Mouse (Mus musculus) heart, adult 18-20 months (tissue): ENCODE measurements around the gene Stk16. TPM values are rescaled to one million over a fixed set of nuclear protein-coding genes. Genes with fewer than 3 reads are reported as not detected.

ENCODE experiments used
- DNase-seq, 2 experiments: peaks; one replicate each; pipeline ENCODE4 v3.0.0; 2021 to 2022; ENCODE audit warnings: mixed read lengths in 1 of 2
- total RNA-seq, 2 experiments: library from RNA; stranded (reverse); gene quantifications; 2 replicates each; pipeline ENCODE4 v1.2.3; 2021

Gene Stk16
- total RNA-seq, 2 experiments from 2014 or later = 35.8 to 36.5 TPM

DNA sequence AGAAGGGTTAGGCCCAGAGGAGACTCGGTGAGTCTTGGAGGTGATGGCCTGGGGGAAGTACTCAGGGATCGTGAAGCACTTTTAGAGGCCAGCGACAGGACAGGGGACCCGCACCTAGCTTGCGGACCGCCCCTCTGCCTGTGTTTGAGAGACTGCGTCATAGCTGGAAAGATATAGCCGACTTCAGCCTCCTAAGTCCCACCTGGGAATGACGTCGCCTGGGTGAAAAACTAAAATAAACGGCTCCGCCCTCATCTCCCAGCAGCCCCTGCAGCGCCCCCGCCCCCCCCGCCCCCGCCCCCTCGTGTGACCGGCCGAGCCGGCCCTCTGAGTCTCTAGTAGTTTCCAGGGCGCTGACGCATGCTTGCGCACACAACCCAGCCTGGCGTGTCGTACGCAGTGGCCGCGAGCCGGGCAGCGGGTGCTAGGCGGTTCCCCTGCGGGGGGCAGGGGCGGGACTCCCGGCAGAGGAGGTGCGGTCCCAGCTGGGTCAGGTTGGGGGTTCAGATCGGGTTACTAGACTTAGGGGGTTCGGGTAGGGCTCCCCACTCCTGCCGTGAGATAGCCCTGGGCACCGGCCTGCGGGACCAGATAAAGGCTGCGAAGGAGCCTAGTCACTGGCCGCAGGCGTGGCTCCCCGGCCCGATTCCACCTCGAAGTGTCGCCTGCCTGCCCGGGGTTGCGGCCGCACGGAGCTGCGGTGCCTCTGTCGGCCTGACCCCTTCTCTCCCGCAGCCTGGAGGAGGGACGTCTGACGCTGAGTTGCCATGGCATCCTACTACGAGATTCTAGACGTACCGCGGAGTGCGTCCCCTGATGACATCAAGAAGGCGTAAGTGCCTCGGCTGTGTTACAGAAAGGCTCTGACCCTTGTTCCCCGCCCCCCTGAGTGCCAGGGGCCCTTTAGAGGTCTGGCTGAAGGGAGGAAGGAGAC is 25.7 kb downstream of the Stk16 start, which contains the start of gene Dnajb2:
Gene Dnajb2 (plus strand): TSS at position 290 of the 934 bp plus-strand sequence.
- DNase-seq = peak; percentile 94 to 95

DNA sequence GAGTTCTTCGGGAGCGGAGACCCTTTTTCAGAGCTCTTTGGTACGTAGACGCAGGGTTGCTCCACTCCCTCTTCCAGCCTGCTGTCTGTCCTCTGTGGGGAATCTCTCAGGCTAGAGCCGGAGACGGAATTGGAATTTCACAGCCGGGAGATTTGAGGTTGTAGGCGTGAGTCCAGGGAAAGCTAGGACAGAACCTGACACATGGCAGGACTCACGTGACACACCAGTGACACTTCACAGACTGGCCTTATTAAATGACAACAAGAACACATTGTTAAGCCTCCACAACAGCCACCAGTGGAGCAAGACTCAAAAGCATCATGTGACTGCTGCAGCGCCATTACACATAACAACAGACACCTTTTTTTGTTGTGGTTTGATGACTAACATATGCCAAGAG is 29.0 kb downstream of the Stk16 start:
- DNase-seq = peak; percentile 70

DNA sequence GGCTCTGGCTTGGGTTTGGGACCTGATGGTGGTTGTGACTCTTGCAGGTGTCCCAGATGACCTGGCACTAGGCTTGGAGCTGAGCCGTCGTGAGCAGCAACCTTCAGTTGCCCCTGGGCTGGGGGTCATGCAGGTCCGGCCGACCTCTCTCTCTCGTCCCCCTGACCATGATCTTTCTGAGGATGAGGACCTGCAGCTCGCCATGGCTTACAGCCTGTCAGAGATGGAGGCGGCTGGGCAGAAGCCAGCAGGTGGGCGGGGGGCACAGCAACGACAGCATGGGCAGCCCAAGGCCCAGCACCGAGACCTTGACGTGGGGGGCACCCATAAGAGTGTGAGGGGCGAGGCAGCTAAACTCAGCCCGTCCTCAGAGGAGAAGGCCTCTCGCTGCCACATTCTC is 32.8 kb downstream of the Stk16 start:
- DNase-seq = no peak

DNA sequence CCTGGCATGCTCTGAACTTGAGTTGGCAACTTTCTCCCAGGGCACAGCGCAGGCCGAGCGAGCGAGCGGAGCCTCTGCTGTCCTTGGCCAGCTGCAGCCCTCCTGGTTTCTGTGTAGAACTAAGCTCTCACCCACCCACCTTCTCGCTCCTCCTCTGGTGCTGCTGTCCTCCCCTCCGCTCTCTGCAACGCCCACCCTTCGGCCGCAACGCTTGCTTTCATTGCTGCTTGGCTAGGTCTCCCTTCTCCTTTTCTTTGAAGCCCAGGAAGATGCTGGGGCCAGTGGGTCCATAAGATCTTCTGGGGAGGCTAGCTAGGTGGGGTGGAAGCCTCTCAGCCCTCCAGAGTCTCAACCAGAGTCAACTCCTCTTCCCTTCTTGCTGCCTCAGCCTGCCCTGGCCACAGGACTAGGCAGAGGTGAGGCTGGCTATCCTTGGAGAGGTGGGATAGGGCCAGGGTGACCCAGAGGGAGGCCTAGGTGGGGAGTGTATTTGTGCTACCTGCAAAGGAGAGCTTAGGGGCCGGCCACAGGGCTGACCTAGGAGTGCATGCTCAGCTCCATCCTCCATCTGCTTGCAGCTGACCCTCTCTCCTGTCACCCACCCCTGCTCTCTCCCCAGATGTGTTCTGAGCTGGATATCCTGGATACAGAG is 33.7 kb downstream of the Stk16 start:
- no peak for DNase-seq

DNA sequence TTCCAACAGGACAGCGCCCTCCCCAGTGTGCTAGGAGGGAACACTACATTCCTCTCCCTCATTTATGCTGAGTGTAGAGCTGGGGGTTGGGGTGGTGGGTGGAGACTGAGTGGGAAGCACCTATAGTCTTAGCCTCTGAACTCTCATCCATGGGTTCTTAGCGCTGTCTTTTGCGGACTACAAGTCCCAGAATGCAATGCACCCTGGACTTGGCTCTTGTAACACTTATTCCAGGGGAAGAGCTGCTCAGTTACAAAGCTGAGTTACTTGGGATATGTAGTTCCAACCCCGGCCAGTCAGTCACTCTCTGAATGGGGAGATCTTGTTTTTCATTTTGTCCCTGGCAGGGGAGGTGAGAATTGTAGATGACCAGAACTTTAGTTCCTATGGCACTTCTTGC is 34.2 kb downstream of the Stk16 start:
- peak; percentile 50 to 69 for DNase-seq

DNA sequence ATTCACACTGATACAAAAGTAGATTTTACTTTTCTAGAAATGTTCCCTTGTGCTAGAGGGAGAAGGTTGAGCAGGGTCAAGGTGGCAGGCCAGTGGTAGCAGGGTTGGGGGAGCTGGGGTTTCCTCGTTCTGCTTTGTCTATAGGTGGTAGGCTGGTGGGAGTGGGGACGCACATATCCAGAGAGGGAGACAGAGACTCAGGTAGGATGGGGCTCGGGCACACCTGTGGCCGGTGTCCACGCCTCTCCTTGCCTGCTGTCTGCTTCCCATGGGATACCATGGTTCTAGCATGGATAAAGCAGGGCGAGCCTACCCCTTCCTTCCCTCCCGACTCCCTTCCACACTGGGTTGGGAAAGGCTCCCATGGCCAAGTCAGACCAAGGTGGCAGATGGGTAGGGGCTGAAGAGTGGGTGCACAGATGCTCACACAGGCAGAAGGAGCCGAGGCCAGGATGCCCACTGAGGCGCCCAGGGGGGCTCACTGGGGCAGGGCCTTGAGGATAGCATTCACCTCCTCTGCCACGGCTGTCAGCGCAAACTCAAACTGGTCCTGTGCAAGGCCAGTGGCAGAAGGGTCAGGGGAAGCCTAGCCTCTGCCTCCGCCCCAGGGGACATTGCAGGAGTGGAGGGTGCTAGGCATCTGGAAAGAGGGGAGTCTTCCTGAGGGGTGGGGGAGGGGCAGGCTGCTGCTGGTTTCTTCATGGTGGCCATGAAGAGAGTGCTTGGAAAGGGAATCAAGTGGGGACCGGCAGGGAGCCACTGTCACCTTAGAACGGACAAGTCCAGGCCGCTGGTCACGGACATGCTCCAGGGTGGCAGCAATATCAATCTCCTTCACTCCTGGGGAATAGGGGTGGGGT is 36.7 kb downstream of the Stk16 start:
- DNase-seq = peak in 1 of 2 experiments; percentile 25

DNA sequence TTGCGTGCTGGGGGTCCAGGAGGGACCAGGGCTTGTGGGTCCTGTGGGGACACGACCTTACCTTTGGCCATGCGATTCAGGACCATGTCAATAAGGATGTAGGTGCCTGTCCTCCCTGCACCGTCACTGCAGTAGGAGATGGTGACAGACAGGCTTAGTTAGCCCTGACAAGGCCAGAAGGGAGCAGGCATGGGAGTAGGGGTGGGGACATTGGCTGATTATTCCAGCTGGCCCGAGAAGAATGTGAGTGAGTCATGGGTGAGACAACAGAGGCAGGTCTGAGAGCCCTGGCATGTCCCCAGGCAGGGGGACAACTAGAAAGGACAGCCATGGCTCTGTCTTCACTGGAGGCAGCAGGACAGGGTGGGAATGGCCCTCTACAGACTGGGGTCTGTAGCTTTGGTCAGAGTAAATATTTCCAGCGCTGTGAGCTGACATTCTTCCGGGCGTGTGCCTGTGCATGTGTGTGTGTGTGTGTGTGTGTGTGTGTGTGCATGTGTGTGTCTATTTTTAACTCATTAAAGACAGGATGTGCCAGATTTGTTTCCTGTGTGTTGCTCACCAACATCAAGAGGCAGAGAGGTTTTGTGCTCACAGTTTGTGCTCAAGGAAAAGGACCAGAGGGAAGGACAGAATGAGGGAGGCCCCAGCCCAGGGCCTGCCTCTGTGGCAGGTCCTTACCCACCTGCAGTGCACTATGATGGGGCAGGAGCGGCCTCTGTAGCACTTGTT is 37.6 kb downstream of the Stk16 start:
- peak; percentile 77 to 85 for DNase-seq

DNA sequence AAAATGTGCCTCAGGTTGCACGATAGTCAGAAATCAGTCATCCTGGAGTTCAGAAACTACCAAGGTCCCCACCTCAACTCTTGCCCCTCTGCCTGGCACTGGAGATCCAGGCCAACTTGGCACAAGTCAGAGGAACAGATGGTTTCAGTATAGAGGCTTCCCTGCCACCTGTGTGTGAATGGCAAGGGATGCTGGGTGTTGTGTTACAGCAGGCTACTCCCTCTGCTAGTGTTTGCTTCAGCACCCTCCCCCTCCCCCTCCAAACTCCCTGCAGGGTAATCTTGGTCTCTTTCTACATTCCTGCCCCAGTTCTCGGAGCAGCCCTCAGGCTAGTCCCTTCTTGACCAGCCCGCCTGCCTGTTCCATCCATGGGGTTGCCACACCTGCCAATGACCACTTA is 39.9 kb downstream of the Stk16 start:
- no peak for DNase-seq

DNA sequence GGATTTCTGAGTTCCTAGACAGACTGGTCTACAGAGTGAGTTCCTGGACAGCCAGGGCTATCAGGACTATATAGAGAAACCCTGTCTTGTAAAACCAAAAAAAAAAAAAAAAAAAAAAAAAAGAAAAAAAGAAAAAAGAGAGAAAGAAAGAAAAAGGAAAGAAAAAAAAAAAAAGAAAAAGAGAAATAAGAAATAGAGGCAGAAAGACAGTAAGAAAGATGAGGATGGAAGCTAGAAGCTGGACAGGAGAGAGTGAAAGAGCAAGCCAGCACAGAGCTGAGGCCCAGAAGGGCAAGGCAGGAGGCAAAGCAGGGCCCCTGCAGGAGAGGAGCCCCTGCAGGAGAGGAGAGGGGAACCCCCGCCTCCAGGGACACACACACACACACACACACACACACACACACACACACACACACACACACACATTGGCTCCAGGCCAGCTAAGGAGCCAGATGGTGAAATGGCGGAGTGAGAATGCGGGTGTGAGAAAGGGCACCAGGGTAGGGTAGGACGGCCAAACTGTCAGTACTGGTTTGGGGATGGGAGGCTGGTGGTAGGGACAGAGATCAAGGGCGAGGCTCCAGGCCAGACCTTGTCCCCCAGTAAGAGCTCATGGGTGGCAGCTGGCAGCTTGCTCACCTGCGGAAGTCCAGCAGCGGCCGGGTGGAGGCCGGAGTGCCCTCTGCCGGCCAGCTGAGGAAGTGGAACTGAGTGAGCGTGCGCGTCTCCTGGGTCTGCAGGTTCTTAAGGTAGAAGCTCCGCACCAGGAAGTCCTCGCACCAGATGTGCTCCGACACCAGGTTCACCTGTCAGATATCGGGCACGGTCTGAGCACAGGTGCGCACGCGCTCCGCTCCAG is 40.7 kb downstream of the Stk16 start:
- peak; percentile 83 to 85 for DNase-seq

DNA sequence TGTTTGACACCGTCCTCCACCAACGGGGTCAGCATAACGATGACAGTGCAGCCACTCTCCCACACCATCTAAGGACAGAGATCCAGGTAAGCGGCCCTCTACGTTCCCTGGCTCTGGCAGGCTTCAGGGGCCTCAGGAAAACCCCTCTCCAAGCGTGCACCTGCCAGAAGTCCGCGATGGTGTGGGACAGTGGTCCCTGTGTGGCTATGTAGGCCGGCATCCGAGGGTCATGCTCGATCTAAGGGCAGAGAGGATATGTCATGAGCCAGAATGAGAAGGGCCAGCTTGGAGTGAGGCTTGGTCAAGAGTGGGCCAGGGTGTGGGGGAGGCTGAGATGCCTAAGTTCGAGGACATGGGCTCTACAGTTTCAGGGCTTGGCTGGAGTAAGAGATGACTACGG is 41.7 kb downstream of the Stk16 start:
- DNase-seq = no peak

DNA sequence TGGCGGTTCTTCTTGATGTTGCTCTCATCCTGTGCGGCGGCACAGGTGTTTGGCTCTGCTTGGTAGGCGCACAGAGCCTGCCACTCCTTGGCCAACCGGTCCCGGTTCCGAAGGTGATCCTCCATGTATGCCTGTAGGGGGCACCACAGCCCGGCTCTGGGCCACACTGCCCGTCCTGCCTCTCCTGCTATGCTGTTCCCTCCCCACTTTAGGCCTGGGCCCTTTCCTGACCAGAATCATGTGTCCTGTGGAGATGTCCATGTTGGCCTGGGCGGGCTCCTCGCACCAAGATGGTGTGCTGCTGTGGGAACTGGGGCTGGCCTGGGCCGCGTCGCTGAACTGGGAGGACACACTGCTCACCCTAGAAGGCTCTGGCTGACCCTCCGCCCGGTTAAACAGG is 42.4 kb downstream of the Stk16 start:
- no peak for DNase-seq

DNA sequence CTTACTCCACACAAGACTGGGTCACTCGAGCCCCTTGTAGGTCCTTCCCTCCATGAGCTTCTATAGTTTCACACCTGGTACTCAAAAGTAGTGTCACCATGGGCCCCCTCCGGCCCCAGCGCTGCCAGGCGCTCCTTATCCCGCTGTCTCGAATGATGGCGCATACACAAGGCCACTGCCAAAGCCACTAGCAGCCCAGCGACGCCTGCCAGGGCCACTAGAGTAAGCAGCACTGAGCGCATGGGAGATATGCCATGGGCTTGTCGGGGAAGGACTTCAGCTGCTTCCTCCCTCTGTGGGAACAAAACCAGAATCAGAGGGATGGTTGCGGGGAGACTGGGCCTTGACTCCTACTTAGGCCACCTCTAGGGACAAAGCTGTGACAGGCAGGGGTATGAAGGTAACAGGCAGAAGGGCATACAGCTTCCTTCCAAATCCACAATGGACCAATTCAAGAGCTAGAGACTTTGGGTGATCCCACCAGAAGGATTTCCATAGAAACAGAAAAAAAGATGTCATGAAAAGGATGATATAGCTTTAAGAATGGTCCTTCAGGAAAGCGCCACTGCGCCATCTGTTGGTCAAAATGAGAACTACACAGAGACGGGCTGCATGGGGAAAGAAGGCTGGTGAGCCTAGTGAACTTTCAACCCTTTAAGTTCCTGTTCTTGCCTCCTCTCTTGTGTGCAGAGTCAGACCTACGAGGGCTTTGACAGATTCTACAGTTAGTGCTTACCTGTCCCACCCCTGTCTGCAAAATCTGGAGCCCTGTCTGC is 43.4 kb downstream of the Stk16 start:
- DNase-seq = peak; percentile 78 to 95

DNA sequence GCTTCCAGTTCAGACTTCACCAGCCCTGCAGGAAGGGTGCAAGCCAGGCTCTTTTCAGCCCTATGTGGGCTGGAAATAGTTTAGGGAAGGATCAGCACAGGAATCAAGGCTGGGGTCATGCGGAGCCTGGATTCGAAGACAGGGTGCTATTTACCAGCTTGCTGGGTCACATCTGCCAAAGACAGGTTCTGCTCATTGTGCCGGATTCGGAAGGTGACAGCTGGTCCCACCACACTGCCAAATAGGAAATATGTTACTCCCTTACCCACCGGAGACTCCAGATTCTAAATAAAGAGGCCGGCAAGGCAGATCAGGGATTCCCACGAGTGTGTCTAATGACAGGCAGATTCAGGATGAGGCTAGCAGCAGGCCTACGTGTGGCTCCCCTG is 44.0 kb downstream of the Stk16 start:
- no peak for DNase-seq

DNA sequence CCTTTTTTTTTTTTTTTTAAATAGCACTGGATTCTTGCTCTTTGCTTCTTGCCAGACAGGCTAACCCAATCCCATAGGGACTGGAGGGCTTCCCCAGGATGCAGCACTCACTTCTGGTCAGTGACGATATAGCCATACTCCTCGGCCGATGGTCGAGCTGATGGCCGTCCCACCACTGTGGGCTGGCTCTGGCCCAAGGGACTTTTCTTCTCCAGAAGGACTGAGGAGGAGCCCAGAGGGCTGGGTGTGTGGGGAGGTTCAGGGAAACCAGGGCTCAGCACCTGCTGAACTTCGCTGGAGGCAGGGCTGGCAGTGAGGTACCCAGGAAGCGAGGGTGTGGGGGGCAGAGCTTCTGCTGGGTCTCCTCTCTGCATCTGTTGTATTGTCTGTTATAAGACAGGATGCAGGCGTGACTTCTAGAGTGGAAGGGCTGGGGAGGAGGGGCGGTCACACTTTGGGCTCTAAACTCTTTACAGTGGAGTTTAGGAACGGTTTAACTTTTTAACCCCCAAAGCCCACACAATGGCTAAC is 44.9 kb downstream of the Stk16 start:
- no peak for DNase-seq

DNA sequence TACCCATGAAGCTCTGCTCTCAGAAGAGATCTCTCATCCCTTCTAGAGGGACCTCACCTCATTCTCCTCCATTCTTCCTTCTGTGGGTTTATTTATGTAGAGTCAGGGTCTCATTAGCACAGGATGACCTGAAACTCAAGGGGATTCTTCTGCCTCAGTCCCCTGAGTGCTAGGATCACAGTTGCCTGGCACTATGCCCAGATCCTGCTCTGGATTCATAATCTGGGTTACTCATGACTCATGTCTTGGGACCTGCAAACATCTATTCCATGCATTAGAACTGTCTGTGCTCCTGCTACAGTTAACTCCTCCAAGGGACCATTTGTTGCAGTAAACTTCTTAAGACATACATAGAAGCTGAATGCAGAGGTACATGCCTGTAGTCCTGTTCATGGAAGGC is 50.6 kb downstream of the Stk16 start:
- no peak for DNase-seq

DNA sequence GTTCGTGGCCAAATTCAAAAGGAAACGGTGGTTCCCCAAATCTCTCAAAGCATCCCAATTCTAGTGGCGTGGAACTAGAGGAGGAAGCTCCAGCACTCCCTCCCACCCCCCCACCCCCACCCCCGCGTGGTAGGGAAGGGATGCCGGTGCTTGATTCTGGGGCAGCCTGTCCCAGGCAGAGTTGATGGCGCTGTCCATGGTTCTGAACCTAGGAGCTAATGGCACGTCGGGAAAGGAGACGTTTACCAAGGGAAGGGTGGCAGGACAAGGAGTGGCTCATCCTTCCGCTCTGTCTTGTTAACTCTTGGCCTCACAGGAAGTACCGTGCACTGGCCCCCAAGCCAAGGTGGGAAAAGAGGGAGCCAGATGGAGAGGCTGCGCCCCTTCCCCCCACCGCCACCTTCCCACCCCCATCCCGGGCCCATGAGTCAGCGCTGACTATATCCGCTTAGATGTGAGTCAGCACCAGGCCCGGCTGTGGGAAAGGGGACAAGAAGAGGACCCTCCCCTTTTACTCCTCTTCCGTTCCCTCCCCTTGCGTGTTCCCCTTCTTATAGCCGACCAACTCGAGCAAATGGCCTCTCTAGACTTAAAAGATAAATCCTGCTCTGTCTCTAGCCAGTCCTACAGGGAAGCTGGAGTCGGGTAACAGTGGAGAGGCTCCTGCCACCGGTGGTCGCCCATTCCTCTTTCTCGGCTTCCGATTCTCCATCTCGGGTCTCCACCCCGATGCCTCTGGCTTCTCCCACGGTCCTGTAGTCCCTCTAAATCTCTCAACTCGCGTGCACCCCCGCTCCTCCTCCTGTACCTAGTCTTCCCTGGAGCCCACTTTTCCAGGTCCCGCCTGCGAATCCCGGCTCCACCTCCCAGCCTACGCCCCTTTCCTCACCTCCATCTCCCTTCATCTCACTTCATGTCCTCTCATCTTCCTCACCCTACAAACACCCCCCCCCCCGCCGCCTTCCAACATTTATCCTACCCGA is 52.6 kb downstream of the Stk16 start:
- peak in 1 of 2 experiments; percentile 79 for DNase-seq

DNA sequence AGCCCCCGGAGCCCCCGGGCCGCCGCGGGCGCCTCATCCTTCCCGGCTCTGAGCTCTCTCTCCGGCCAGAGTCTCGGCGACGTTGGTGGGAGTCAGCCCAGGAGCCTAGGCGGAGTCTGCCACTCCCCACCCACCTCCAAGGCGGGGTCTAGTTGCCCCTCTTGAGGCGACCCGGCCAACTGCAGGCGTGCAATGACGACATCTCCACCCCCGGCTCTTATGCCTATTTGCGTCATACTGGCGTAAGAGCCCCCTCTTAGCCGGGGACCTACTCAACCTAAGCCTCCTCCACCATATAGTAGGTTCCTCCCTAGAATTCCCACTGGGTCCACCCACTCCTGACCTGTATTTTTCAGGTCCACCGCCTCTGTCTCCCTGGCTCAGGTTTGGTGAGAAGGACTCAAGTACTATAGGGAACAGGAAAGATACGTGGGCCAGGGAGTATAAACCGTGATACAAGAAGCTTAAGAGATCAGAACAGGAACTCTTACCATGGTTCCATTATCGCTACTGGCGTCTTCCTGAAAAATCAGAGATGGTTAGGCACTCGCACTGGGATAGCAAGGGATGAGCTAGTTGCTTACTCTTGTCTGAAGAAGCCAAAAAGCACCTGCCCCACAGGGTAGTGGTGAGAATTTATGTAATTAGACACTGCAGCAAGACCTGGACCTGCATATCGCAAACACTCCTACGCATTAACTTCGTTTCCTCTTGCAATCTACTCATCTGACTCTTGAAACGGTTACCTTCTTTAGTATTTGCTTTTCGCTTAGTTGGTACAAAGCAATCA is 53.6 kb downstream of the Stk16 start, which contains the start of gene Ptprn:
Gene Ptprn (minus strand): TSS at position 412 of the 790 bp plus-strand sequence.
- no peak for DNase-seq
